Mouse (Mus musculus) intestine, postnatal 0 days (tissue): Measurements from ENCODE around the gene Luc7l2. TPM values are rescaled to one million over a fixed set of nuclear protein-coding genes. Genes with fewer than 3 reads are reported as not detected.
"Not testable (repeated sequence)": the region's sequence is repeated elsewhere in the genome, so short reads cannot be mapped to it uniquely, and the experiment has no call there.

ENCODE experiments used
- ATAC-seq: fragments of 200-750 bp; cut with Nextera tagmentation; 2 replicates; pipeline ENCODE4 v1.8.0; 2017; ENCODE audit warnings: mild to moderate bottlenecking, moderate TSS enrichment, moderate library complexity
- H3K27ac ChIP-seq: fragments of 300-500 bp; sonication (generic); 2 replicates; pipeline ENCODE4 v1.5.1; 2014; ENCODE audit warnings: mild to moderate bottlenecking, low read depth, low read length, moderate library complexity
- H3K27me3 ChIP-seq: fragments of 300-500 bp; sonication (generic); replicated peaks from 2 replicates; pipeline ENCODE4 v1.6.1; 2014; ENCODE audit warnings: low read length, mixed read lengths; ENCODE audit not compliant: control insufficient read depth, insufficient read depth
- H3K36me3 ChIP-seq: fragments of 300-500 bp; sonication (generic); 2 replicates; pipeline ENCODE4 v1.6.1; 2014; ENCODE audit warnings: mild to moderate bottlenecking, moderate library complexity; ENCODE audit not compliant: control insufficient read depth, insufficient read depth
- H3K4me1 ChIP-seq: fragments of 300-500 bp; sonication (generic); replicated peaks from 2 replicates; pipeline ENCODE4 v1.6.1; 2014; ENCODE audit warnings: antibody characterized with exemption, low read length, mixed read lengths; ENCODE audit not compliant: control insufficient read depth, insufficient read depth
- H3K4me2 ChIP-seq: fragments of 300-500 bp; sonication (generic); replicated peaks from 2 replicates; pipeline ENCODE4 v1.6.1; 2014; ENCODE audit warnings: low read depth, mild to moderate bottlenecking, moderate library complexity
- H3K4me3 ChIP-seq: fragments of 300-500 bp; sonication (generic); 2 replicates; pipeline ENCODE4 v1.5.1; 2014; ENCODE audit warnings: low read depth, low read length
- H3K9ac ChIP-seq: fragments of 300-500 bp; sonication (generic); 2 replicates; pipeline ENCODE4 v1.6.1; 2014; ENCODE audit warnings: mild to moderate bottlenecking, low read depth, low read length
- H3K9me3 ChIP-seq: fragments of 300-500 bp; sonication (generic); 2 replicates; pipeline ENCODE4 v1.6.1; 2016; ENCODE audit warnings: mixed run types; ENCODE audit not compliant: control insufficient read depth
- CTCF ChIP-seq: sonication (generic); IDR thresholded peaks from 2 replicates; pipeline ENCODE4 v1.5.1; 2016; ENCODE audit warnings: low read depth, mild to moderate bottlenecking, control low read depth, antibody characterized with exemption, moderate library complexity
- WGBS: fragments of 180-500 bp; shearing (Covaris S2); extraction: QIAGEN DNeasy Blood & Tissue Kit; methylation state at CpG from one replicate; pipeline ENCODE4 v1.1.7; 2014; 5-methylcytosine and 5-hydroxymethylcytosine counted together
- polyA plus RNA-seq: library from polyadenylated mRNA; unstranded; fragments of >200 nt; fragmentation: Nextera tagmentation; extraction: Ambion mirVana; gene quantifications from 2 replicates; pipeline ENCODE4 v1.2.1, GENCODE M21; 2015

Luc7l2 gene
- polyA plus RNA-seq, 1 experiment from 2014 or later: 26.4 TPM

DNA sequence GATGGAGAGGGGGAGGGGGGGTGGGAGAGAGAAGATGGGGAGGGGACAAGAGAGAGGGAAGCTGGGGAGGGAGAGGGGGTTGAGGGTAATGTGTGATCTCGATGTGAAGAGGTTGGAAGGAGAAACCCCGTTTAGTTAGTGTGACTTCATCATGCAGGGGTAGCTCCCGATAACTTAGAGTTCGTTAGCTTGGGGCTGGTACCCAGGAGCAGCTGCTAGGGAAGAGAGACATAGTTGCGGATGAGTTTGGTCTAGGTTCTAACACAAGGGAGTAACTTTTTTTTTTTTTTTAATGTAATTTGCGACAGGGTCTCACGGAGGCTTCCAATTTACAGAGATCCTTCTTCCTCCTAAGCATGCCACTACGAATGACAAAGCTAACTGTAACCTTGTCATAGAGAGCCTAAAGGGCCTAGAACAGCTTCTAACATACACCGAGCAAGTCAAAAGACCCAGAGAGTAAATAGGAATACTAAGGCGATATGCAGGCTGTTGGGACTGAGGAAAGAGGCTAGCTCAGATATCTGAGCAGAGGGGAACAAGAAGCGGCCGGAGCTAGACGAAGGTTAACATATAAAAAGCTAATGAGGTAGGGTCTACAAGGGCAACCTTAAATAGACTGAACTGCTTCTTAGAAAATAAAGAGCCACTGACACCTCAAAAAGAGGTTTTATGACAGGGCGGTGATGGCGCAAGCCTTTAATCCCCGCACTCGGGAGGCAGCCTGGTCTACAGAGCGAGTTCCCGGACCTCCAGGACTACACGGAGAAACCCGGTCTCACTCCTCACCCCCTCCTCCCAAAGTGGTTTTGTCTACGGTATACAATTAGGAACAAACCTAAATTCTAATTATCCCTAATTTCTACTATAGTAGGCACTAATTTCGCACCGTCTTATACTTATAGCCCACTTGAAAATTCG is 18.4 kb upstream of the Luc7l2 start:
- 6% methylated on average over 25 of the region's 25 CpGs for WGBS
- no peaks in the 10 kb centered on the region for H3K4me1 ChIP-seq
- peak overlapping the region; percentile 67 for H3K9ac ChIP-seq
- peak overlapping the region; percentile 91 for H3K27ac ChIP-seq
- no peaks in the 10 kb centered on the region for H3K27me3 ChIP-seq
- H3K4me3 ChIP-seq: peak overlapping the region; percentile 90
- H3K4me2 ChIP-seq: peak overlapping the region; percentile 81
- peak; percentile 5 for ATAC-seq
- H3K36me3 ChIP-seq: no peaks in the 10 kb centered on the region
- no peaks in the 10 kb centered on the region for H3K9me3 ChIP-seq
- TF ChIP-seq CTCF: no peak

DNA sequence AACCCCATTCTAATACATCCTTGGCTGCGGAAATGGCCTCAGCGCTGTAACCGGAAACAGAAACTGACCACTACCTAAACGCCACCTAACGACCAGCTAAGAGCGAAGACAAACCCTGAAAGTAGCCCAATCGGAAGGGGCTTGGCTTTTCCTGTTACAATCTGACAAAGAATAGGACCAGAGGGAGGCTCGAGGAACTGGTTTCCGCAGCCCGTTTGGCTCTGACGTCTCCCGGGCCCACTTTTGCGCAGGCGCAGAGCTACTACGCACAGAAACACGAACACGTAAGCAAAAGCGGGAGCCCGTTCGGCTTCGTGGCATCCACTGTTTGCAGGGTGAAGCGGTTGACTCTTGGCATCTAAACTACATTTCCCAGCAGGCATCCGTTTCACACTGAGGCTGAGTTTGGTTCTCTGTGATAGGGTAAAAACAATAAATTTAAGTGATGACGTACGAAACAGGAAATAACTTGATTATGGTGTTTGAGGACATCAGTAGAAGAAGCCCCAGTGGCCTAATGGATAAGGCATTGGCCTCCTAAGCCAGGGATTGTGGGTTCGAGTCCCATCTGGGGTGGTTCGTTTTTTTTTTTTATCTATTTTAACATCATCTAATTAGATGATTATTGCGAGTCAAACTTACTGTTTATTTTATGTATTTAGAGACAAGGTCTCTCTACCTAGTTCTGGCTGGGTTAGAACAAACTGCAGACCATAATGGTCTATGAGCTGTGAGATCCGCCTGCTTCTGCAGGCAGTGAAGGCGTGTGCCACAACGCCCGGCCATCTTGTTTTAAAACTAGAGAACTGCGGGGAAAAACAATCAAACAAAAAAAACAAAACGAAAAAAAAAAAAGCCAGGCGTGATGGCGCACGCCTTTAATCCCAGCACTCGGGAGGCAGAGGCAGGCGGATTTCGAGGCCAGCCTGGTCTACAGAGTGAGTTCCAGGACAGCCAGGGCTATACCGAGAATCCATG is 17.4 kb upstream of the Luc7l2 start, which contains the start of gene Fmc1:
Gene Fmc1 (plus strand): TSS at position 75 of the 978 bp plus-strand sequence.
- ATAC-seq: peak; percentile 93
- Histone ChIP-seq H3K27ac (peak within 1 kb of the TSS; percentile 93), H3K9me3 (no peaks in the 10 kb centered on the region), H3K9ac (peak within 1 kb of the TSS; percentile 77), H3K4me2 (peak within 1 kb of the TSS; percentile 81), H3K4me1 (no peaks in the 10 kb centered on the region), H3K27me3 (no peaks in the 10 kb centered on the region), H3K36me3 (no peaks in the 10 kb centered on the region), H3K4me3 (peak within 1 kb of the TSS; percentile 90)
- WGBS: 3% methylated on average over 41 of the region's 41 CpGs
- TF ChIP-seq CTCF: peak; percentile 71

DNA sequence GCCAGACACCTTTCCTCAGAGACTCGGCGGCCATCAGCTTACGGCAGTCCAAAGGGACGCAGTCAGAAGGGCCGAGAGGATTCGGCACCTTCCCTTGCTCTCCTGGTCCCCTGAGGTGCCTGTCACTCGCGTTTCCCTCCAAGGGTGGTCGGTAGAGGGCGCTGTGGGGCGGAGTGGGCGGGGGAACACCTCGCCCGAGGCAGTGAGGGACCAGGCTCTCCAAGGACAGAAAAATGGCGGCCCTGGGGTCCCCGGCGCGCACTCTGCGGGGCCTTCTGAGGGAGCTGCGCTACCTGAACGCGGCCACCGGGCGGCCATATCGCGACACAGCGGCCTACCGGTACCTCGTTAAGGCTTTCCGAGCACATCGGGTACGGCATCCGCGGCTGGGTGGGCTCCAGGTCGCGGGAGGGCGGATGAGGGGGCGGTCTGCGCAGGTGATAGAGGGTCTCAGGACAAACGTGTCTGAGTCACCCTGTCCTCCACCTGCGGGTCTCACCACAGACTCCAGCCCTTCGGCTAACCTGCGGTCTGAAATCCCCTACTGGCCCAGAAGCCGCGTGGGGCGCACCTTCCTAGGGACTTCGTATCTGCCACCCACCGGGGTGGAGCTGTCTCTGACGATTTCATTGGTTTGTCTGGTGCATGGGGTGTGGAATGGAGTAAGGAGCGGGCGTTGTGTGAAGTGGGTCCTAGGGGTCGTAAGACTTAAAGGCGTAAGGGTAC is 16.3 kb upstream of the Luc7l2 start:
- peak; percentile 73 for ATAC-seq
- H3K36me3 ChIP-seq: 0 out of 2 replicates have a peak, but pooled peaks cover under 1% of the 10 kb centered on the region
- H3K27me3 ChIP-seq: no peaks in the 10 kb centered on the region
- peak overlapping the region; percentile 66 for H3K4me2 ChIP-seq
- no peaks in the 10 kb centered on the region for H3K9me3 ChIP-seq
- H3K4me1 ChIP-seq: no peaks in the 10 kb centered on the region
- TF ChIP-seq CTCF: peak; percentile 98
- WGBS: under 1% methylated on average over 51 of the region's 53 CpGs
- H3K27ac ChIP-seq: peak overlapping the region; percentile 93
- H3K4me3 ChIP-seq: peak overlapping the region; percentile 90
- H3K9ac ChIP-seq: peak overlapping the region; percentile 77

DNA sequence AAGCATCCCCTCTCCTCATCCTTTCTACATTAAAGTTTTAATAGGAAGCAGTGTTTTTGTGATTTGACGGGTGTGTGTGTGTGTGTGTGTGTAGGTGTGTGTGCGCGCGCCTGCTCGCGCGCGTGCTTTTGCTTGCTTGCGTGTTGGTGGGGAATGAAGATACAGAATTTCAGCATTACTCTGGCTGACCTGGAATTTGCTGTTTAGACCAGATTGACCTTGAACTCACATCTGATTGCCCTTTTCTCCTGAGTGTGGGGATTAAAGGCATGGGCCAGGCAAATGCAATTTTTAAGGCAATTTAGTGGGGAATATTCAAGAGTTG is 15.8 kb upstream of the Luc7l2 start:
- no peak for TF ChIP-seq CTCF
- H3K27ac ChIP-seq: peak overlapping the region; percentile 93; the same call in 1 of the 2 replicates
- under 1% methylated on average over 9 of the region's 9 CpGs for WGBS

DNA sequence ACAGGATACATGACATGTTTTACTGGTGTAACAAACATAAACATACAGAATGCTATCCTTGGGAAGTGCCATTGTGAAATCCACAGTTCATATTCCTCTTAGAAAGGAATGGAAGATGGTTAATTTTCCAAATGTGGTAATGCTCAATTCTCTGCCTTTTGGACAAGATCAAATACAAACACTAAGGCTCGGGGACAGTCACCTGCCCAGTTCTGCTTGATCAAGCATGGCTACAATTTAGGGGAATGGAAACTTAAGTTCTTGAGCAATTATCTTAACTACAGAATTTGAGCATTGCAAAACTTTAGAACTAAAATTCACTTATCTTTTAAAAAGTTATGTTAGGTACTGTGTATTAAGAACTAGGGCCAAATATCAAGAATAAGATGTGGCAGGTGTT is 15.3 kb upstream of the Luc7l2 start:
- no peak for TF ChIP-seq CTCF
- H3K4me3 ChIP-seq: peak overlapping the region; percentile 90; the same call in 1 of the 2 replicates
- peak overlapping the region; percentile 66; the same call in 1 of the 2 replicates for H3K4me2 ChIP-seq
- no peaks in the 10 kb centered on the region for H3K27me3 ChIP-seq
- ATAC-seq: no peak
- H3K36me3 ChIP-seq: 0 out of 2 replicates have a peak, but pooled peaks cover 4% of the 10 kb centered on the region
- H3K4me1 ChIP-seq: no peaks in the 10 kb centered on the region
- H3K27ac ChIP-seq: no peak overlapping the region
- no peaks in the 10 kb centered on the region for H3K9me3 ChIP-seq
- 89% methylated on average over 1 of the region's 1 CpGs for WGBS
- H3K9ac ChIP-seq: no peak overlapping the region

More for the DNA sequence above, 15.8 kb upstream of the Luc7l2 start:
- no peak for ATAC-seq
- H3K4me1 ChIP-seq: no peaks in the 10 kb centered on the region
- H3K9me3 ChIP-seq: no peaks in the 10 kb centered on the region
- H3K9ac ChIP-seq: peak overlapping the region; percentile 77
- H3K4me3 ChIP-seq: peak overlapping the region; percentile 90
- 0 out of 2 replicates have a peak, but pooled peaks cover 4% of the 10 kb centered on the region for H3K36me3 ChIP-seq
- H3K4me2 ChIP-seq: peak overlapping the region; percentile 66
- no peaks in the 10 kb centered on the region for H3K27me3 ChIP-seq

DNA sequence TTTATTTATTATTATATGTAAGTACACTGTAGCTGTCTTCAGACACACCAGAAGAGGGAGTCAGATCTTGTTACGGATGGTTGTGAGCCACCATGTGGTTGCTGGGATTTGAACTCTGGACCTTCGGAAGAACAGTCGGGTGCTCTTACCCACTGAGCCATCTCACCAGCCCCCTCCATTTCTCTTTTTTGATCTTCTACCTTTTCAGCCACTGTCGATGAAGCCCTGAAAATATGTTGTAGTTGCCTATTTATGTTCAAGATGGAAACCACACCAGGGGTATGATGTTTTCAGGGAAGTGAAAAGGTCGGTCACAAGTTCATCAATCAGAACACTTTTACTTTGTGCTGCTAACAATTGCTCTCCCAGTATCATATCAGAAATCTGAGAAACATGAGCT is 7.0 kb upstream of the Luc7l2 start:
- not testable (repeated sequence) for H3K9me3 ChIP-seq, H3K9ac ChIP-seq, H3K27me3 ChIP-seq, H3K4me3 ChIP-seq, H3K4me2 ChIP-seq, H3K27ac ChIP-seq, H3K4me1 ChIP-seq, H3K36me3 ChIP-seq, ATAC-seq
- 96% methylated on average over 4 of the region's 5 CpGs for WGBS

DNA sequence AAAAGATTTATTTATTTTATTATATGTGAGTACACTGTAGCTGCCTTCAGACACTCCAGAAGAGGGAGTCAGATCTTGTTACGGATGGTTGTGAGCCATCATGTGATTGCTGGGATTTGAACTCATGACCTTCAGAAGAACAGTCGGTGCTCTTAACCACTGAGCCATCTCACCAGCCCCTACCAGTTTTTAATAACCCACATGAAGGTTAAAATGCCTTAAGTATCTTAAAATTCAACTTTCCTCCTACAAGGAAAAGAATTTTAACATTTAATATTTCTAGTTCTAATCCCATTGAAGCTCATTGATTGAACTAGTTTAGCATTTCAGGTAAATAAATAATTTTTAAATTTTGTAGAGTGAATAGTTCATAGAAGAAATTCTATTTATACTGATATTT is 4.1 kb upstream of the Luc7l2 start:
- H3K4me3 ChIP-seq, ATAC-seq, H3K4me2 ChIP-seq, H3K36me3 ChIP-seq, H3K4me1 ChIP-seq, H3K27me3 ChIP-seq, H3K27ac ChIP-seq, H3K9ac ChIP-seq, H3K9me3 ChIP-seq: not testable (repeated sequence)
- WGBS: 87% methylated on average over 2 of the region's 2 CpGs
